Mouse (Mus musculus) ES-Bruce4 (cell line): ENCODE data around the gene Itsn1. TPM values are rescaled to one million over a fixed set of nuclear protein-coding genes. Genes with fewer than 3 reads are reported as not detected.

ENCODE experiments used
- H3K27ac ChIP-seq: 2 replicates; pipeline ENCODE4 v1.5.1; 2012; ENCODE audit warnings: low read length, inconsistent platforms; ENCODE audit not compliant: insufficient read depth
- H3K27me3 ChIP-seq: 2 replicates; pipeline ENCODE4 v1.6.1; 2012; ENCODE audit warnings: mild to moderate bottlenecking, low read length, inconsistent platforms; ENCODE audit not compliant: control insufficient read depth, poor library complexity, insufficient read depth, severe bottlenecking
- H3K36me3 ChIP-seq: 2 replicates; pipeline ENCODE4 v1.6.1; 2012; ENCODE audit warnings: inconsistent platforms, mild to moderate bottlenecking, low read length, moderate library complexity; ENCODE audit not compliant: control insufficient read depth, poor library complexity, insufficient read depth, severe bottlenecking
- H3K4me1 ChIP-seq: one replicate; pipeline ENCODE4 v1.8.1; 2011; ENCODE audit warnings: low read length; ENCODE audit not compliant: control insufficient read depth, insufficient read depth
- H3K4me3 ChIP-seq: 2 replicates; pipeline ENCODE4 v1.5.1; 2011; ENCODE audit warnings: low read depth, mild to moderate bottlenecking, low read length
- H3K9ac ChIP-seq: 2 replicates; pipeline ENCODE4 v1.6.1; 2012; ENCODE audit warnings: low read depth, mild to moderate bottlenecking, inconsistent platforms; ENCODE audit not compliant: poor library complexity, severe bottlenecking
- H3K9me3 ChIP-seq: replicated peaks from 2 replicates; pipeline ENCODE4 v1.6.1; 2012; ENCODE audit warnings: mild to moderate bottlenecking, low read length, inconsistent platforms; ENCODE audit not compliant: control insufficient read depth, poor library complexity, insufficient read depth, severe bottlenecking
- CTCF ChIP-seq: IDR thresholded peaks from one replicate; pipeline ENCODE4 v1.8.1; 2011; ENCODE audit warnings: low read depth, low read length
- EP300 ChIP-seq: IDR thresholded peaks from 2 replicates; pipeline ENCODE4 v1.6.1; 2011; ENCODE audit warnings: low read depth, low read length; ENCODE audit not compliant: insufficient read depth
- POLR2A ChIP-seq: IDR thresholded peaks from one replicate; pipeline ENCODE4 v1.8.1; 2011; ENCODE audit warnings: low read length; ENCODE audit not compliant: insufficient read depth
- polyA plus RNA-seq: library from polyadenylated mRNA; stranded (reverse); fragments of >200 nt; gene quantifications from 2 replicates; pipeline ENCODE4 v1.2.4, GENCODE M21; 2011; ENCODE audit warnings: low read depth; ENCODE audit not compliant: missing spikeins, insufficient read depth, insufficient read length

The Itsn1 gene
- polyA plus RNA-seq, 1 experiment = 85.7 TPM

DNA sequence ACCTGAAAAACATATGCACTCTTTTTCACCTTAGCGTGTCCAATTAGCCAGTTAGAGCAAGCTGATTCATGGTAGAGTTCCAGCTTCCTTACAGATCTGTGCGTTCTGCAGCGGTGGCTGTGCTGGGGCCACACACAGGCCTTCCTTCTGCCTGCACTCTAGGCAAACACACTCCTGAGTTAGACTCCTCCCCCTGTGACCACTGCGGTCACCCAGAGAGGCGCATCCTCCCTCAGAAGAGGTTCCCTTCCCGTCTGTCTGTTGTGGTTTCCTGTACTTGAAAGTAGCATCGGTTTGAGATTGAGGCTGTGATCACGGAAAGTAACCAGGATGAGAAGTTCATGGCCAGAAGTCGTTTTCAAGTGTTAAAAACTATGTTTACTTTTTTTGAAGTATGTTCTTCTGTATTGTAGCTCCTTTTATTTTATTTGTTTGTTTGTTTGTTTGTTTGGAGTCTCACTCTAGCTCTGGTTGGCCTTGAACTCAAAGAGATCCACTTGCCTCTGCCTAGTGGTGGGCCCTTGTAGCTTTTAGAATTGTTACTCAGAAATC, 96.8 kb downstream of the Itsn1 start:
- H3K27me3 ChIP-seq = no peaks in the 10 kb centered on the region
- H3K9ac ChIP-seq = no peak overlapping the region
- H3K9me3 ChIP-seq = no peaks in the 10 kb centered on the region
- H3K4me1 ChIP-seq = peaks cover 2% of the 10 kb centered on the region
- peaks cover 6% of the 10 kb centered on the region; the same call in 1 of the 2 replicates for H3K36me3 ChIP-seq
- no peak overlapping the region for H3K27ac ChIP-seq
- TF ChIP-seq EP300 (no peak), CTCF (no peak), POLR2A (no peak)
- H3K4me3 ChIP-seq = no peak overlapping the region

GRCm38 (mm10) chr16:91826893-91827292, 97.8 kb downstream of the Itsn1 start:
- Histone ChIP-seq H3K27me3 (no peaks in the 10 kb centered on the region), H3K4me1 (peaks cover 2% of the 10 kb centered on the region), H3K9me3 (no peaks in the 10 kb centered on the region), H3K9ac (no peak overlapping the region), H3K27ac (no peak overlapping the region), H3K36me3 (peaks cover 6% of the 10 kb centered on the region; the same call in 1 of the 2 replicates), H3K4me3 (no peak overlapping the region)
- TF ChIP-seq EP300 = no peak
- TF ChIP-seq CTCF = no peak
- no peak for TF ChIP-seq POLR2A

GRCm38 (mm10) chr16:91827456-91827855, 98.4 kb downstream of the Itsn1 start:
- no peak for TF ChIP-seq CTCF
- Histone ChIP-seq H3K27me3 (no peaks in the 10 kb centered on the region), H3K9ac (no peak overlapping the region), H3K4me3 (no peak overlapping the region), H3K36me3 (peaks cover 6% of the 10 kb centered on the region; the same call in 1 of the 2 replicates), H3K27ac (no peak overlapping the region), H3K9me3 (no peaks in the 10 kb centered on the region), H3K4me1 (peaks cover 2% of the 10 kb centered on the region)

- Histone ChIP-seq H3K9ac (no peak overlapping the region), H3K4me3 (no peak overlapping the region), H3K27ac (no peak overlapping the region), H3K27me3 (no peaks in the 10 kb centered on the region), H3K36me3 (peaks cover 6% of the 10 kb centered on the region; the same call in 1 of the 2 replicates), H3K9me3 (no peaks in the 10 kb centered on the region), H3K4me1 (peaks cover 2% of the 10 kb centered on the region)
- TF ChIP-seq CTCF (no peak), EP300 (no peak), POLR2A (no peak)
These were observed 99.1 kb downstream of the Itsn1 start for GRCm38 (mm10) chr16:91828160-91828559.

- no peak for TF ChIP-seq EP300
- TF ChIP-seq POLR2A = no peak
- no peak for TF ChIP-seq CTCF
- Histone ChIP-seq H3K4me3 (no peak overlapping the region), H3K4me1 (peaks cover 2% of the 10 kb centered on the region), H3K27ac (no peak overlapping the region), H3K27me3 (no peaks in the 10 kb centered on the region), H3K9me3 (no peaks in the 10 kb centered on the region), H3K9ac (no peak overlapping the region), H3K36me3 (peaks cover 6% of the 10 kb centered on the region; the same call in 1 of the 2 replicates)
These were observed 99.5 kb downstream of the Itsn1 start for GRCm38 (mm10) chr16:91828603-91829002.

GRCm38 (mm10) chr16:91829121-91829520, 100.0 kb downstream of the Itsn1 start:
- Histone ChIP-seq H3K27ac (no peak overlapping the region), H3K36me3 (peaks cover 6% of the 10 kb centered on the region; the same call in 1 of the 2 replicates), H3K4me3 (no peak overlapping the region), H3K9ac (no peak overlapping the region), H3K27me3 (no peaks in the 10 kb centered on the region), H3K4me1 (peaks cover 2% of the 10 kb centered on the region), H3K9me3 (no peaks in the 10 kb centered on the region)
- TF ChIP-seq POLR2A (no peak), EP300 (no peak), CTCF (no peak)
